Mouse (Mus musculus) midbrain, embryonic 11.5 days (tissue): Measurements from ENCODE around the gene Traf6. TPM values are rescaled to one million over a fixed set of nuclear protein-coding genes. Genes with fewer than 3 reads are reported as not detected.
"Not testable (repeated sequence)": the region's sequence is repeated elsewhere in the genome, so short reads cannot be mapped to it uniquely, and the experiment has no call there.

Experiments used
- ATAC-seq: fragments of 200-750 bp; cut with Nextera tagmentation; 2 replicates; pipeline ENCODE4 v1.8.0; 2017; ENCODE audit warnings: moderate TSS enrichment, moderate library complexity; ENCODE audit not compliant: low FRiP score
- DNase-seq: peaks from one replicate; pipeline ENCODE4 v3.0.0; 2015; ENCODE audit warnings: low spot score; ENCODE audit errors: missing footprints
- H3K27ac ChIP-seq: fragments of 300-500 bp; sonication (generic); 2 replicates; pipeline ENCODE4 v1.5.1; 2014; ENCODE audit warnings: low read depth, low read length
- H3K27me3 ChIP-seq: fragments of 300-500 bp; sonication (generic); 2 replicates; pipeline ENCODE4 v1.6.1; 2014; ENCODE audit warnings: mild to moderate bottlenecking, low read length, moderate library complexity, mixed read lengths; ENCODE audit not compliant: control insufficient read depth, insufficient read depth
- H3K36me3 ChIP-seq: fragments of 300-500 bp; sonication (generic); 2 replicates; pipeline ENCODE4 v1.6.1; 2014; ENCODE audit warnings: mild to moderate bottlenecking, low read length, moderate library complexity, mixed read lengths; ENCODE audit not compliant: control insufficient read depth, insufficient read depth
- H3K4me1 ChIP-seq: fragments of 300-500 bp; sonication (generic); 2 replicates; pipeline ENCODE4 v1.6.1; 2014; ENCODE audit warnings: low read length; ENCODE audit not compliant: control insufficient read depth, insufficient read depth
- H3K4me2 ChIP-seq: fragments of 300-500 bp; sonication (generic); 2 replicates; pipeline ENCODE4 v1.6.1; 2014; ENCODE audit warnings: mild to moderate bottlenecking, moderate library complexity
- H3K4me3 ChIP-seq: fragments of 300-500 bp; sonication (generic); 2 replicates; pipeline ENCODE4 v1.5.1; 2014; ENCODE audit warnings: low read depth, low read length
- H3K9ac ChIP-seq: fragments of 300-500 bp; sonication (generic); 2 replicates; pipeline ENCODE4 v1.6.1; 2014; ENCODE audit warnings: low read length
- H3K9me3 ChIP-seq: fragments of 300-500 bp; sonication (generic); 2 replicates; pipeline ENCODE4 v1.6.1; 2016; ENCODE audit warnings: low read length; ENCODE audit not compliant: control insufficient read depth
- WGBS: fragments of 180-500 bp; shearing (Covaris S2); extraction: QIAGEN DNeasy Blood & Tissue Kit; methylation state at CpG from one replicate; pipeline ENCODE4 v1.1.7; 2014; 5-methylcytosine and 5-hydroxymethylcytosine counted together
- polyA plus RNA-seq: library from polyadenylated mRNA; unstranded; fragments of >200 nt; fragmentation: Nextera tagmentation; extraction: Ambion mirVana; gene quantifications from 2 replicates; pipeline ENCODE4 v1.2.1, GENCODE M21; 2014

Traf6 gene
- polyA plus RNA-seq, 1 experiment from 2014 or later = 24.6 TPM

- no peak for ATAC-seq
- Histone ChIP-seq H3K4me1 (no peaks in the 10 kb centered on the region), H3K27ac (no peak overlapping the region), H3K4me2 (no peak overlapping the region), H3K9me3 (no peaks in the 10 kb centered on the region), H3K4me3 (no peak overlapping the region), H3K27me3 (no peaks in the 10 kb centered on the region), H3K36me3 (no peaks in the 10 kb centered on the region), H3K9ac (no peak overlapping the region)
- no peak for DNase-seq
- WGBS = 85% methylated on average over 8 of the region's 8 CpGs
These were observed 63.4 kb downstream of the Traf6 start for GRCm38 (mm10) chr2:101741653-101742052.

GRCm38 (mm10) chr2:101742072-101742860, 64.0 kb downstream of the Traf6 start:
- no peaks in the 10 kb centered on the region for H3K36me3 ChIP-seq
- H3K4me2 ChIP-seq = no peak overlapping the region
- no peak overlapping the region for H3K27ac ChIP-seq
- no peak for ATAC-seq
- H3K4me1 ChIP-seq = no peaks in the 10 kb centered on the region
- H3K27me3 ChIP-seq = no peaks in the 10 kb centered on the region
- H3K9me3 ChIP-seq = no peaks in the 10 kb centered on the region
- H3K9ac ChIP-seq = no peak overlapping the region
- 92% methylated on average over 7 of the region's 7 CpGs for WGBS
- H3K4me3 ChIP-seq = no peak overlapping the region
- no peak for DNase-seq

- not testable (repeated sequence) for H3K27me3 ChIP-seq, DNase-seq, H3K27ac ChIP-seq, H3K4me3 ChIP-seq, H3K4me2 ChIP-seq, H3K9ac ChIP-seq, ATAC-seq, H3K4me1 ChIP-seq, H3K9me3 ChIP-seq, H3K36me3 ChIP-seq
- WGBS = 80% methylated on average over 2 of the region's 2 CpGs
These were observed 67.4 kb downstream of the Traf6 start for GRCm38 (mm10) chr2:101745656-101746055.

GRCm38 (mm10) chr2:101746537-101746936, 68.3 kb downstream of the Traf6 start:
- no peak overlapping the region for H3K9ac ChIP-seq
- ATAC-seq (no peak), DNase-seq (no peak)
- WGBS = 93% methylated on average over 7 of the region's 7 CpGs
- H3K36me3 ChIP-seq = no peaks in the 10 kb centered on the region
- no peak overlapping the region for H3K4me2 ChIP-seq
- H3K9me3 ChIP-seq = no peaks in the 10 kb centered on the region
- no peaks in the 10 kb centered on the region for H3K4me1 ChIP-seq
- H3K4me3 ChIP-seq = no peak overlapping the region
- H3K27me3 ChIP-seq = no peaks in the 10 kb centered on the region
- H3K27ac ChIP-seq = no peak overlapping the region

Other genes with a start within 250 kb of the Traf6 start
- 0.05 TPM in 1 of 2 replicates, not detected in the other for gene Rag2, start 53.7 kb upstream of the Traf6 start, polyA plus RNA-seq
- 0.12 TPM in 2 replicates for gene Rag1, start 28.9 kb upstream of the Traf6 start, polyA plus RNA-seq
- 64.4 and 67.8 TPM in 2 replicates for gene B230118H07Rik, start 28.9 kb upstream of the Traf6 start, polyA plus RNA-seq
- gene Prr5l, start 204.6 kb downstream of the Traf6 start, polyA plus RNA-seq = 12.6 and 15.5 TPM in 2 replicates
- gene Commd9, start 207.8 kb downstream of the Traf6 start, polyA plus RNA-seq = 69.8 and 75.0 TPM in 2 replicates